Mouse (Mus musculus) left cerebral cortex, postnatal 25 days (tissue): ENCODE measurements around the gene Odf2. TPM values are rescaled to one million over a fixed set of nuclear protein-coding genes. Genes with fewer than 3 reads are reported as not detected.
"Not testable (repeated sequence)": the region's sequence is repeated elsewhere in the genome, so short reads cannot be mapped to it uniquely, and the experiment has no call there.

Source experiments
- DNase-seq, 2 experiments: peaks; one replicate each; pipeline ENCODE4 v3.0.0; 2022; ENCODE audit warnings: low spot score in 2 of 2, mixed read lengths in 1 of 2
- intact Hi-C: fragments of 180-260 bp; cut with DNase I; formaldehyde crosslinking; loops from one replicate; pipeline ENCODE4 v1.15.1; 2025
- total RNA-seq, 2 experiments: library from RNA; stranded (reverse); gene quantifications; 2 replicates each; pipeline ENCODE4 v1.2.3; 2021

The Odf2 gene
- total RNA-seq, 2 experiments from 2014 or later: 86.9 to 96.3 TPM

- intact Hi-C loops: no loop called here
- no peak for DNase-seq
Measured at GRCm38 (mm10) chr2:29865125-29865524, 23.9 kb upstream of the Odf2 start.

DNA sequence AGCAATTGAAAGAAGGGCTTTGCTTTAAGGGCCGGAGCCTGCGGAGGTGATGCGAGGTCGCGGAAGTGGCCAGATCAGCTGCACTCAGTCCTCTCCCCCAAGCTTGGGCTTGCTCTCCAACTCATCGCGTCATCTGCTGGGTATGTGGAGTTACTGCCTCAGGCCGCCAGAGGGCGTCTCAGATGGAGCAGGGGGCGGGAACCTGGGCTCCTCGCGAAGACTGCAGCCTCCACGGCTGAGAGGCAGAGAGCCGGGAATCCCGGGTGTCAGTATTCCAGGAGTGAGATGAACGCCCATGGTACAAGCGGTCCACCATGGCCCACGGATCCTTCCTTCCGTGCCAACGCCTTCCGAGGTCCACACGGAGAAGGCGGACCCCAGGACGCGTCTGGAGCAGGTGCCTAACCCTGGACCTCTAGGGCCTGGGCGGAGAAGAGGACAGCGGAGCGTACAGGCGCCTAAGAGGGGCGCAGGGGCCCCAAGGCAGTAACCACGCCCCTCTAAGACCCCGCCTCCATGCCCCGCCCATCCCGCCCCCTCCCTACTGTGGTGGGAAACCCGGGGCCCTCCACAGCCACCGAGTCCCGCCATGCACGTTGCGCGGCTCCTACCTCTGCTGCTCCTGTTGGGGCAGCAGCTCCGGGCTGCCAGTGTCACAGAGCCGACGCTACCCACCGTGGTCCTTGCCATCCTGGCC is 19.9 kb upstream of the Odf2 start, which contains the start of gene Cercam:
TSS of gene Cercam (plus strand) at position 216 of the 697 bp plus-strand sequence.
- intact Hi-C loops: no loop called here

DNA sequence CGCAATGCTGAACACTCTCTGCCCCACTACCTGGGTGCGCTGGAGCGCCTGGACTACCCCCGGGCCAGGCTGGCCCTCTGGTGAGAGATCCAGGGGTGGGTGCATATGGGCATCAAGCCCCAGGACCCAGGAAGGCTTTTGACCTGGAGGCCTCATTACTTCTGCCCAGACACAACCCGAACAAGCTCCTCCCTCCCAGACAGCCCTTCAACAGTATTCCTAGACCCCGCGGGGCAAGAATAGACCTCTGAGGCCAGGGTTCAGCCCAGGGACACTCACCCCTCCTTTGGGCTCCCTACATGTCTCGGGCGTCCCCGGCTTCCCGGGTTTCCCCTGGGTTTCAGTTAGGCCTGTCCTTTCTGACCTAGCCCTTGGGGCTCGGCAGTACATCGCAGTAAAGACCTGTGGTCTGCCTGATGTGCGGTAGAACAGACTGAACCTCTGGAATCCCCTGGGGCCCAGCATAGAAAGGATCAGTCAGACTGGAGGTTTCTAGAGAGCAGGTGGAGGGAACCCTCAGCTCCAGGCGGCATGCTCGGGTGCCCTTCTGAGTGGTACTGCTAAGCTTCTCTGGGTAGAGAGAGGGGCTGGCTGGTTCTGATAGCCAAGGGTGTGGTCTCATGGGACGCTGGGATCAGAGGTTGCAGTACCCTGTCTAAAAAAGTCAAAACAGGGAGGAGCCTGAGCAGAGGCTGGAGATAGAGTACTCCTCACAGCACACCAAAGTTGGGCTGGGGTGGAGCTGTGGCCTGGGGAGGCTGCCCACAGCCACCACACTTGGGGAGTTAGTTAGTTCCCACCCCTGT is 19.2 kb upstream of the Odf2 start:
- intact Hi-C loops: no loop called here

More for the DNA sequence above, 19.9 kb upstream of the Odf2 start, which contains the start of gene Cercam:
- peak; percentile 80 to 87 for DNase-seq

GRCm38 (mm10) chr2:29872581-29873295 is 16.3 kb upstream of the Odf2 start:
- intact Hi-C loops: no loop called here
- no peak for DNase-seq

More for the DNA sequence above, 19.2 kb upstream of the Odf2 start:
- DNase-seq: no peak

DNA sequence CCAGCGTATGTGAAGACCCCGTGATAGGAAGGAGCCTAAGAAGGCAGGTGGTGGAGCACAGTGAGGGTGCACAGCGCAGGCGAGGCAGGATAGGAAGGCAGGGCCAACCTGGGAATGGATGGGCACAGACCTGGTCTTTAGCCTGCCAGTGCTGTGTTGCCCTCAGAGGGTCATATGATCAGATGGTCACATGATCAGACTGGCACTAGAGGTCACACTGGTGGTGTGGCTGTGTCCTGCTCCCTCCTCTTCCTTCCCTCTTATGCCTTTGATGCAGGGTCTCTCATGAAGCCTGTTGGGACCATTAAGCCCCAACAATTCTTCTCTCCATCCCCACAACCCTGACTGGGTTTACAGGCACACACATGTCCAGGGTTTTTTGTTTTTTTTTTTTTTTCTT is 15.2 kb upstream of the Odf2 start:
- intact Hi-C loops: no loop called here

DNA sequence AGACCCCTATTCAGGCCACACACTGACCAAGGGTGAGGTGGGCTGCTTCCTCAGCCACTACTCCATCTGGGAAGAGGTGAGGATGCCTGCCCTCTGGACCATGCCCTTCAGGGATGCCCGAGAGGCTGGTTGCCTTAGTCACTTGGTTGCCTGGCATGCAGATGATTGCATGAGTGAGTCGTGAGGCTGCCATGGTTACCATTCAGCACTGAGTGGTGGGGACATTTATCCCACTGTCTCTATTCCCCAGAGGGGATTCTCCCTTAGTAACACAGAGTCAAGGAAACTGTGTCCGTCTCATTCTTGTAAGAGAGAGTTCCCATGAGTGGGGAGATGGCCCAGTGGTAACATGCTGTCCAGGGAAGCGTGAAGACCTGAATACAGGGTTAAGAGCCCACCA is 11.0 kb upstream of the Odf2 start:
- intact Hi-C loops: no loop called here
- no peak for DNase-seq

More for the DNA sequence above, 15.2 kb upstream of the Odf2 start:
- no peak for DNase-seq

GRCm38 (mm10) chr2:29879191-29879590 is 9.8 kb upstream of the Odf2 start:
- intact Hi-C loops: no loop called here
- no peak for DNase-seq

- intact Hi-C loops: no loop called here
- peak; percentile 42 to 83 for DNase-seq
Measured at GRCm38 (mm10) chr2:29879964-29880830, 8.8 kb upstream of the Odf2 start.

DNA sequence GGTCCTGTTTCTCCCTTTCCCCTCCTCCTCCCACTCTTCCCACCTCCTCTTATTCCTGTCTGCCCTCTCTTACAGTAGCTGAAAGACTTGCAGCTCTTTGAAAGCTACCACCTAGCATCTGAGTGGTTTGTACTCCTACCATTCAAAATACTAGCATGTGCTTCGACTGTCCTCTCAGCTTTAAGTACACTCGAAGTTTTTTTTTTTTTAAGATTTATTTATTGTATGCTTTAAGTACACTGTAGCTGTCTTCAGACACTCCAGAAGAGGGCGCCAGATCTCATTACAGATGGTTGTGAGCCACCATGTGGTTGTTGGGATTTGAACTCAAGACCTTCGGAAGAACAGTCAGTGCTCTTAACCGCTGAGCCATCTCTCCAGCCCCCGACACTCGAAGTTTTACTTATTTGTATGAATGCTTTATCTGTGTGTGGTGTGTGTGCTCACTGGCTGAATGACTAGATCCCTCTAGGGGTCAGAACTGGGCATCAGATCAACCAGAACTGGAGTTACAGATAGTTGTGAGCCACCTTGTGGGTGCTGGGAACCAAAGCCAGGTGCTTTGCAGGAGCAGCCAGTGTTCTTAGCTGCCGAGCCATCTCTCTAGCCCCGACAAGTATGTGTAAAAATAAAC is 2.2 kb upstream of the Odf2 start:
- DNase-seq, intact Hi-C loops: not testable (repeated sequence)

DNA sequence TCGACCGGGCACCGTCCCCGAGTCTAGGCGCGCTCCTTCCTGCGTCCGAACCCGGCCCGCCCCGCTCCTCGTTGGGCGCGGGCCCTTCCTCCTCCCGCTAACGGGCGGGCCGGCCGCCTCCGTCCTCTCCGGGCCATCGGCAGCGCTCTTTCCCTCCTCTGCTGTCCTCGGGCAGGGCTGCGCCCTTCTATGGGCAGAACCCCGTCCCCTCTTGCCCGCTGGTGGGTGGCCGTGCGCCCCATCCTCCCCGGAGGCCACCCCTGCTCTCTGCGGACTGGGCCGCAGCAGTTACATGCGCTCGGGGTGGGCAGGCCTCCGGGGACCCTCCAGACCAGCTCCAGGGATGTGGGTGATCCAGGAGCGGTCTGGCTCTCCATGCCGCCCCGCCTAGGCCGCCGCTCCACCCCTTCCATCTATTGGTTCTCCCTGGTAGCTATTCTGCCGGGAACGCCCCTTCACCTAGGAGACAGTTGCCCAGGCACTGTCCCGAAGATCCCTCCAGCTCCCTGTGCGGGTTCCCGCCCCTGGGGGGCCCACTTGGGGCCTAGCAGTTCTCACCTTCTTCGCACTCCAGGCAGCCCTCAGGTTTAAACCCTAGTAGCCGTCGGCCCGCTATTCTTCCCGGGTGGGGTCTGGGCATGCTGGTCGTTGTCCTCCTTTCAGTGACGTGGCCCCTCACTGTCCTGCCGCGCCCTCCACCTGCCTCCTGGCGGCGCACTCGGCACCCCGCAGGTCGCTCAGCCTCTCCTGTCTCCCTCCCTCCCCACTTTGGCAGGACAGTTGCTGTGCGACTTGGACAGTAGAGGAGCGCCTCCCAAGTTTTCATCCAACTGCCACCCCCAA is 1.2 kb downstream of the Odf2 start:
- intact Hi-C loops: loop anchor here (2.0 kb wide), 1 partner anchor 75 kb away; the partner anchor contains the start of gene Sptan1
- peak; percentile 84 to 88 for DNase-seq

DNA sequence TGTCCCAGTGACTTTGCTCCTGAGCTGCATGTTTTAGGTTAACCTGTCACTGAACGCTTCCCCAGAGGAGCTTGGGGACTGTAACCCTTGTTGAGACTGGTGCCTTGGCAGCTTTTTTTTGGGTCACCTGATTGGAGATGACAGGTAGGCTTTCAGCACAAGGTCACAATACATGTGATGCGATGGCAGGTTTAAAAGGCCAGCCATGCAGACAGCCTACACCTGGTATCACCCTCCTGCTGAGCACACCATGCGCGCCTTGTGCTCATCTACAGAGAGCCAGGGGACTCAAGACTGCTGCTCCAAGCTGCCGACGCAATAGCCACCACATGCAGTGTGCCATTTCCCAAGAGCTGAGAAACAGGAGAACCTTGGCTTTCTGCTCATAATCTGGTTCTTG is 2.8 kb downstream of the Odf2 start:
- intact Hi-C loops: loop anchor here (2.0 kb wide), 1 partner anchor 73 kb away; the partner anchor contains the start of gene Sptan1
- no peak for DNase-seq

DNA sequence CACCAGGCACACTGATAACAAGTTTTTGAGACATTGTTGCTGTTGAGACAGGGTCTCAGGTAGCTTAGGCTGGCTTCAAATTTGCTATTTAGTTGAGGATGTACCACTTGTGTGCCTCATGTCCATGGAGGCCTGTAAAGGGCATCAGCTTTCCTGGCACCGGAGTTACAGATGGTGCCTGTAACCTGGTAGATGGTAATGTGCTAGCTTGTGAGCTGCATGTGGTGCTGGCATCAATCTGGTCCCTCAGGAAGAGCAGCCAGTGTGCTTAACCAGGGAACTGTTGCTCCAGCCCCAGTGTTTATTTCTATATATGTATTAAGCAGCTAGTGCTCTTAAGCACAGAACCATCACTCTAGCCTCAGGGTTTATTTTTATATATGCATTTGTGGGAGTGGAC is 7.0 kb downstream of the Odf2 start:
- intact Hi-C loops: no loop called here
- DNase-seq: no peak

DNA sequence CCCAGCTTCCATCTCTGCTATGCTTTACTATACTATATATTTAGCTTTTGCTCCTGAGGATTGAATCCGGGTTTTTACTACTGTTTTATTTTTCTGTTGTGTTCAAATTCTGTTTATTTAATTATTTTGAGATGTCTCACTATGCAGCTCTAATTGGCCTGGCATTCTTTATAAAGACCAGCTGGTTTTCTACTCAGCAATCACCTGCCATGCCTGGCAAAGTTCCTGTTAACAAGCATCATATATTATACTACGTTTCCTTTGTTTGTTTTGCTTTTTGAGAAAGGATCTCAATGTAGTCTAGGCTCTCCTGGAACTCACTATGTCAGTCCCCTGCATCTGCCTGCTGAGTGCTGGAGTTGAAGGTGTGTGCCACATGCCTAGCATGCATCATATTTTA is 8.3 kb downstream of the Odf2 start:
- intact Hi-C loops: no loop called here
- no peak for DNase-seq

DNA sequence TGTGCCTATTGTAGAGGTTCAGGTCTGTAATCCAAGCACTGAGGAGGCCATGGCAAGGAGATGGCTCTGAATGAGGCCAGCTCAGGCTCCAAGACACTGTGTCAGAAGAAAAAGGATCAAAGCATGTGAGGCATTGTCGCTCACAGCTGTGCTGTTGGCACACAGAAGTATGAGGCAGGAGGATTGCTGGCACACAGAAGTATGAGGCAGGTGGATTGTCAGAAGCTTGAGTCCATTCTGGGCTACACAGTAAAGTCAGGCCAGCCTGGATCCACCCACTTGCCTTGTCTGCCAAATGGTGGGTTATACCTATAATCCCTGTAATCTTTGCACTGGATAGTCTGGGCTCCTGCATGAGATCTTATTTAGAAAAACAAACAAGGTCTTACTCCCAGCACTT is 9.1 kb downstream of the Odf2 start:
- no peak for DNase-seq
- intact Hi-C loops: no loop called here

DNA sequence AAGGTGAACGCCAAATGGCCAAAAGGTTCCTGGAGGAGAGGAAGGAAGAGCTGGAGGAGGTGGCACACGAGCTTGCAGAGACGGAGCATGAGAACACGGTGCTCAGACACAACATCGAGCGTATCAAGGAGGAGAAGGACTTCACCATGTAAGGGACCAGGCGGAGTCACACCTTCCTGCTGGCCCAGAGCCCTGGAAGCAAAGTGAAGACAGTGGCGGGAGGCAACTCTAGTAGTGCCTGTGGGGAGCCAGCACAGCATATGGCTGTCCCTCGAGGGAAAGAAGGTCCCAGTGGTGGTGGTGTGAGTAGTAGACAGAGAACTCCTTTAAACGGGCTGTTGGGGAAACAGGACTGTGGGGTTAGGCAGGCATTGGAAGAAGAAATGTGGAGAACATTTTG is 13.2 kb downstream of the Odf2 start:
- intact Hi-C loops: no loop called here
- no peak for DNase-seq

GRCm38 (mm10) chr2:29908171-29908570 is 19.1 kb downstream of the Odf2 start:
- intact Hi-C loops, DNase-seq: not testable (repeated sequence)

DNA sequence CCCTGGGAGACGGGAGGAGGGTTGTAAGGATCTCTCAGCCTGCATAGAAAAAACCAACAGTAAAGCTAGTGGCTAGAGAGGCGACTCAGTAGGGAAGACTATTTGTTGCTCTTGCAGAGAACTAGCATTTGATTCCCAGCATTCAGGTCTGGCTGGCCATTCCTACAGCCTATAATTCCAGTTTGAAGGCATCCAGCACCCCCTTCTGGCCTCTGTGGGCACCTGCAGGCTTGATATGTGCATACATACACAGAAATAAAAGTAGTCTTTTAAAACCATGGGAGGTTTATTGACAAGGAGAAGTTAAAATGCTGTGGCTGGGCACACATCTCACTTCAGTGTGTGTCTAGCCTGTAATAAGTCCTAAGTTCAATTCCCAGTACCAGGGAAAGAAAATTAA is 21.0 kb downstream of the Odf2 start:
- DNase-seq: no peak
- intact Hi-C loops: no loop called here

GRCm38 (mm10) chr2:29917621-29918020 is 28.6 kb downstream of the Odf2 start:
- intact Hi-C loops: no loop called here
- DNase-seq: no peak
